Mouse (Mus musculus): ENCODE measurements around the gene Uchl3. TPM values are rescaled to one million over a fixed set of nuclear protein-coding genes. Genes with fewer than 3 reads are reported as not detected.

Uchl3 gene
- 147 TPM for polyA plus RNA-seq (2014; fragmentation: Illumina TruSeq; extraction: RNeasy Lipid Tissue Mini Kit (QIAGEN cat#74804); ENCODE audit: low read depth, low replicate concordance)

DNA sequence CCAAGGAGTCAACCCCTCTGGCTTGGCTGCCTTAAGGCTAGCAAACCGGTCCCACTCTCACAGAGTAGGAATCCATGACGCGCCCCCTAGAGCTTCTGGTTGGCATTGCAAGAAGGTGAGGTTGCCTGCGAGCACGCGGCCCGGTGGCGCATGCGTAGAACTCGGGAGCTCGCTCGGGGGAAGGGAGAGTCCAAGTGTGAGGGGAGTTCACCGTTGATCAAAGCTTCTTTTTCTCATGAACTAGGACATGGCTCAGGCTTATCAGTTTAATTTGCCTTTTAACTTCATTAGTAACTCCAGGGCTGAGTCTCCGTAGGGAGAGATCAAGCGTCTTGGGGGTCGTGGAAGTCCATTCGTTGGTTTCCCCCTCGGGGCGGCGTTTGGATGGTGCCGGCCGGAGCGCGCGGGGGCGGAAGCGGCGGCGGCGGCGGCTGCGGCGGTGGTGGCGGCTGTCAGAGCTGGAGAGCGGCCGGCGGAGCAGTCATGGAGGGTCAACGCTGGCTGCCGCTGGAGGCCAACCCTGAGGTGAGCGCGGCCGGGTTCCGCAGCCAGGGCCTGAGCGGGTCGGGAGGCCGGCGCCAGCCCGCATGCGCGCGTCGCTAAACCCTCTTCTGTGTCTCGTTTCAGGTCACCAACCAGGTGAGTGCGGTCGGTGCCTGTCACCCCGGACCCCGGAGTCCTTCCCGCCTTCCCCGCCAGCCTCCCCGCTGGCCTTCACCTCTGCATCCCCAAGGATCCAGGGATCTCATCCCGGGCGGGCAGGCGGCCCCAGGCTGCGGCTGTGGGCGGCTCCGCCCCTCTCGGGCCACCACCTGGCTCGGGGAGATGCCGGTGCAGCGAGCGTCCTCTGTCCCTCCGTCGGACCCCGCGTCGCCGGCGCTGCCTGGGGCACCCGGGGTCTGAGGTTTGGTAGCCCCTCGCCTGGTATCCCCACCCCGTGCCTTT lies at the start of gene Uchl3:
Uchl3 (plus strand) TSS at position 387 of the 945 bp plus-strand sequence.

DNA sequence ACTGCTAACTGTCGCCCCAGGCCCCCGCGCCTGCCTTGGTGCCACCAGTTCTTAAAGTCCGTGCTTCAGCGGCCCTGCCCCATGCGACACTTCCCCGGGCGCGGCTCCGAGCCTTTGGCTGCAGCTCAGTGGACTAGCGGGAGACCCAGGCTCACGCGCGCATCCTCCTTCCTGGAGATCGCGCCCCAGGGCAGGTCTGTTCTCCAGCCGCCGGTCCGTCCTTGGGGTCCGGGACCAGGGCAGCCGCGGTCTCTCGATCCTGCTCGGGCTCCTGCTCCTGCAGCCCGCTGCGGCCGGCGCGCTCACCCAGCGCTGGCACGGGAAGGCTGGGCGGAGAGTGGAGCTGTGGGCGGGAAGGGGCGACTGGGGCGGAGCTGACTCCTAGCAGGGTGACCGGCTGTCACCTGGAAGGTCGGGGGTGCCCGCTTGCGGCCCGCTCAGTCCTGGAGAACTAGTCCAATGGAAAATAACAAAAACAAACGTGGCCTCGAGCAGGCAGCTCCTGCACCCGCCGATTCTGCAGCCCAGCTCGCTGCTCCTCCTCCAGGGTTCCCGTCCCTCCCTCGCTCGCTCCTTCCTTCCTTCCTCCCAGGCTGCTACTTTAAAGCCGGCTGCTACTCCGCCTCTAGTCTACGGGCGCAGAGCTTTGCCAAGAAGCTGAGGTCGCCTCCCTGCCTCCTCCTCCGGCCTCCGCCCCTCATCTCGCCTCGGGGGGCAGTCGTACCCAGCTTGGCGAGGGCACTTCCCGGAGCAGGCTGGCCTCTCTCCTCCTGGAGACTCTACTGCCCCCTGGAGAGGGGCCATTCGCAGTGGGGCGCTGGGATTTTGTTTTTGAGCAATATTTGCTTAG lies 45.0 kb upstream of the Uchl3 start, which contains the start of gene Tbc1d4:
Tbc1d4 (minus strand) TSS at position 673 of the 850 bp plus-strand sequence.

DNA sequence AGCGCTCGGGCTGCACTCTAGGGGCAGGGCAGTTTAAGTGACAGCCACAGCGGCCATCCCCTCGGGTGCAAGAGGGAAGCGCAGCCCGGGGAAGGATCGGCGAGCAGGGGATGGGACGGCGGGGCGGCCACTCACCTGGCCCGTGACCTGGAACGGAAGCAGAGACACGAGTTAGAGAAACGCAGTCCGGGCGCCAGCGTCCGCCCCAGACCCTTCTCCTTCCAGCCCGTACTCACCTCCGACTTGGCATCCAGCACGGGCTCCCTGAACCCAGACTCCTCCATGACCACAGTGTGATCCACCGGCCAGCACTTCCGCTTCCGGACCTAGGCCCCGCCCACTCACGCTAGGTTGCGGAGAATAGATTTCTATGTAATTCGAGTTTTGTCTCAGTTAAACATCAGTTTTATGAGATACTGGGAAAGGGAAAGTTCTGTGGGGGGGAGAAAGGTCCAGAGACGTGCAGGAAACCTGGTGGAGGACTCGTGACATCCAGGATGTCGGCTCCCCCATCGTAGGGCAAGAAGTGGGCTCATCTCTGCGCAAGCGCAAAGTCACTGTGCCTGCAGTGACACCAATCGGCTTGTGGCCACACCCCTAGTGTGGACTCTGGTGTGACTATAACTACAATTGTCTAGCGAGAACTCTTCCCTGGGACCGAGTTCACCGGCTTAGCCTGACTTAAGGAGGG lies 13.5 kb upstream of the Uchl3 start, which contains the start of gene Commd6:
Commd6 (minus strand) TSS at position 534 of the 691 bp plus-strand sequence.

DNA sequence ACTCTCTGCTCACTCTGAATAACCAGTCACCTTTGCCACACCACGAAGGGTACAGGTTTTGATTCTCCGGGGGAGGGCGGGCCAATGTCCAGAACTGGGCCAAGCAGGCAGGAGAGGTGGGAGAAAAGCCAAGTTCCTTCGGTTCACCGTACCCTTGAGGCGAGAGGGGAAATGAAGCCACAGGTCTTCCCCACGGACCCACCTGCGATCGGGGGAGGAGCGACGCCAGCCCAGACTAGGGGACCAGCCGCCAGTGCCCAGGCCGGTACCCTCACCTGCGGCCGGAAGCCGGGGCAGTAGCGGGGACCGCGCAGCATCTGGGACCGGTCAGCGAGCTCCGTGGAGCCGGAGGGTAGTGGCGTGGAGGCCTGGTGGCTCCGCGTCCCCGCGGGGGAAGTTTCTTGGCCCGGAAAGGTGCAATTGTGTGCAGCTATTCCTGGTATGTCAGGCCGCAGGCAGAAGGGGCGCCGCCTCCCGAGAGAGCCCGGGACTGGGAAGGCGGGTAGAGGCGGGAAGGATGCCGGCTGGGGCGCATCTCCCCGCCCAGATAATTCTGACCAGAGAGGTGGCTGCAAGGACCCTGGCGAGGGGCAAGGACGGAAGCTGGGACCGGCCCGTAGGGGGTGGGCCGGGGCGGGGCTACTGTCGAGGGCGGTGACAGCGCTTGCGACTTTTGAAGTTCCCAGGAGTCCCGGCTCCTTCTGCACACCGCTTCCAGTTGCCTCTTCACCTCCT lies 75.6 kb downstream of the Uchl3 start, which contains the start of the genes Gm9922 and Lmo7:
Gm9922 (minus strand) TSS at position 578 of the 735 bp plus-strand sequence.
Lmo7 (plus strand) TSS at position 721 of the 735 bp plus-strand sequence.

Other genes with a start within 250 kb of the Uchl3 start
- 175 TPM for gene Tbc1d4, start 44.8 kb upstream of the Uchl3 start, polyA plus RNA-seq (2014; fragmentation: Illumina TruSeq; extraction: RNeasy Lipid Tissue Mini Kit (QIAGEN cat#74804); ENCODE audit: low read depth, low replicate concordance)
- gene Commd6, start 13.3 kb upstream of the Uchl3 start, polyA plus RNA-seq (2014; fragmentation: Illumina TruSeq; extraction: RNeasy Lipid Tissue Mini Kit (QIAGEN cat#74804); ENCODE audit: low read depth, low replicate concordance), result 166 TPM
- gene Gm9922, start 75.8 kb downstream of the Uchl3 start, polyA plus RNA-seq (2014; fragmentation: Illumina TruSeq; extraction: RNeasy Lipid Tissue Mini Kit (QIAGEN cat#74804); ENCODE audit: low read depth, low replicate concordance), result not detected
- gene Lmo7, start 76.0 kb downstream of the Uchl3 start, polyA plus RNA-seq (2014; fragmentation: Illumina TruSeq; extraction: RNeasy Lipid Tissue Mini Kit (QIAGEN cat#74804); ENCODE audit: low read depth, low replicate concordance), result 21.9 TPM